Mouse (Mus musculus): ENCODE data around the gene Fam229a. TPM values are rescaled to one million over a fixed set of nuclear protein-coding genes. Genes with fewer than 3 reads are reported as not detected.

Gene Fam229a
- polyA plus RNA-seq (2012; rRNA removed): 945 and 1,232 TPM in 2 replicates

GRCm38 (mm10) chr4:129490972-129491880 lies at the start of gene Fam229a, which contains the start of gene Tssk3:
Gene Fam229a (plus strand): TSS chr4:129491190.
Gene Tssk3 (minus strand): TSS chr4:129491022.
- TF ChIP-seq CTCF (IDR thresholded peaks at IDR 0.05; ENCODE audit: control insufficient read depth, insufficient read depth, insufficient replicate concordance, low read depth, low read length) (0 out of 2 replicates have a peak, but pooled peaks have one; percentile 24), POLR2A (IDR thresholded peaks at IDR 0.05; ENCODE audit: control insufficient read depth, low read depth, low read length) (peak; percentile 64; the same call in 1 of the 2 replicates)
- Histone ChIP-seq H3K27me3 (ENCODE audit: control insufficient read depth, insufficient read depth, low read length) (no peaks in the 10 kb centered on the region), H3K4me1 (ENCODE audit: control insufficient read depth, insufficient read depth, low read length) (peaks cover 10% of the 10 kb centered on the region), H3K4me3 (ENCODE audit: control insufficient read depth, low read depth, low read length) (peak within 1 kb of the TSS; percentile 95), H3K27ac (ENCODE audit: control insufficient read depth, insufficient read depth, low read depth, low read length) (peak within 1 kb of the TSS; percentile 97), H3K36me3 (ENCODE audit: control insufficient read depth, insufficient read depth, low read length) (peaks cover under 1% of the 10 kb centered on the region; the same call in 1 of the 2 replicates)

GRCm38 (mm10) chr4:129447360-129447759 lies 43.6 kb upstream of the Fam229a start:
- Histone ChIP-seq H3K27me3 (ENCODE audit: control insufficient read depth, insufficient read depth, low read length) (no peaks in the 10 kb centered on the region), H3K4me3 (ENCODE audit: control insufficient read depth, low read depth, low read length) (no peak overlapping the region), H3K27ac (ENCODE audit: control insufficient read depth, insufficient read depth, low read depth, low read length) (peak overlapping the region; percentile 27), H3K36me3 (ENCODE audit: control insufficient read depth, insufficient read depth, low read length) (no peaks in the 10 kb centered on the region), H3K4me1 (ENCODE audit: control insufficient read depth, insufficient read depth, low read length) (peaks cover 4% of the 10 kb centered on the region)
- TF ChIP-seq POLR2A (IDR thresholded peaks at IDR 0.05; ENCODE audit: control insufficient read depth, low read depth, low read length) (no peak), CTCF (IDR thresholded peaks at IDR 0.05; ENCODE audit: control insufficient read depth, insufficient read depth, insufficient replicate concordance, low read depth, low read length) (no peak)

- TF ChIP-seq POLR2A (IDR thresholded peaks at IDR 0.05; ENCODE audit: control insufficient read depth, low read depth, low read length) (no peak), CTCF (IDR thresholded peaks at IDR 0.05; ENCODE audit: control insufficient read depth, insufficient read depth, insufficient replicate concordance, low read depth, low read length) (no peak)
- Histone ChIP-seq H3K4me1 (ENCODE audit: control insufficient read depth, insufficient read depth, low read length) (peaks cover under 1% of the 10 kb centered on the region), H3K27me3 (ENCODE audit: control insufficient read depth, insufficient read depth, low read length) (no peaks in the 10 kb centered on the region), H3K4me3 (ENCODE audit: control insufficient read depth, low read depth, low read length) (no peak overlapping the region), H3K27ac (ENCODE audit: control insufficient read depth, insufficient read depth, low read depth, low read length) (peak overlapping the region; percentile 27), H3K36me3 (ENCODE audit: control insufficient read depth, insufficient read depth, low read length) (no peaks in the 10 kb centered on the region)
Observed at GRCm38 (mm10) chr4:129447778-129448563, 43.0 kb upstream of the Fam229a start.

GRCm38 (mm10) chr4:129448713-129449112 lies 42.3 kb upstream of the Fam229a start:
- H3K27ac ChIP-seq (ENCODE audit: control insufficient read depth, insufficient read depth, low read depth, low read length): no peak overlapping the region
- no peaks in the 10 kb centered on the region for H3K36me3 ChIP-seq (ENCODE audit: control insufficient read depth, insufficient read depth, low read length)
- no peaks in the 10 kb centered on the region for H3K4me1 ChIP-seq (ENCODE audit: control insufficient read depth, insufficient read depth, low read length)
- TF ChIP-seq POLR2A (IDR thresholded peaks at IDR 0.05; ENCODE audit: control insufficient read depth, low read depth, low read length) (no peak), CTCF (IDR thresholded peaks at IDR 0.05; ENCODE audit: control insufficient read depth, insufficient read depth, insufficient replicate concordance, low read depth, low read length) (no peak)
- no peak overlapping the region for H3K4me3 ChIP-seq (ENCODE audit: control insufficient read depth, low read depth, low read length)
- H3K27me3 ChIP-seq (ENCODE audit: control insufficient read depth, insufficient read depth, low read length): no peaks in the 10 kb centered on the region

GRCm38 (mm10) chr4:129450851-129451250 lies 40.1 kb upstream of the Fam229a start:
- TF ChIP-seq CTCF (IDR thresholded peaks at IDR 0.05; ENCODE audit: control insufficient read depth, insufficient read depth, insufficient replicate concordance, low read depth, low read length) (no peak), POLR2A (IDR thresholded peaks at IDR 0.05; ENCODE audit: control insufficient read depth, low read depth, low read length) (no peak)
- Histone ChIP-seq H3K4me1 (ENCODE audit: control insufficient read depth, insufficient read depth, low read length) (peaks cover 4% of the 10 kb centered on the region), H3K36me3 (ENCODE audit: control insufficient read depth, insufficient read depth, low read length) (no peaks in the 10 kb centered on the region), H3K4me3 (ENCODE audit: control insufficient read depth, low read depth, low read length) (no peak overlapping the region), H3K27me3 (ENCODE audit: control insufficient read depth, insufficient read depth, low read length) (no peaks in the 10 kb centered on the region), H3K27ac (ENCODE audit: control insufficient read depth, insufficient read depth, low read depth, low read length) (no peak overlapping the region)

GRCm38 (mm10) chr4:129451471-129452169 lies 39.4 kb upstream of the Fam229a start:
- Histone ChIP-seq H3K36me3 (ENCODE audit: control insufficient read depth, insufficient read depth, low read length) (no peaks in the 10 kb centered on the region), H3K4me1 (ENCODE audit: control insufficient read depth, insufficient read depth, low read length) (peaks cover 7% of the 10 kb centered on the region), H3K4me3 (ENCODE audit: control insufficient read depth, low read depth, low read length) (no peak overlapping the region), H3K27ac (ENCODE audit: control insufficient read depth, insufficient read depth, low read depth, low read length) (no peak overlapping the region), H3K27me3 (ENCODE audit: control insufficient read depth, insufficient read depth, low read length) (no peaks in the 10 kb centered on the region)
- TF ChIP-seq POLR2A (IDR thresholded peaks at IDR 0.05; ENCODE audit: control insufficient read depth, low read depth, low read length) (no peak), CTCF (IDR thresholded peaks at IDR 0.05; ENCODE audit: control insufficient read depth, insufficient read depth, insufficient replicate concordance, low read depth, low read length) (no peak)

Data from testis, adult 2 months (tissue).